Mouse (Mus musculus): ENCODE measurements around the gene Ndufv1.

Gene Ndufv1

GRCm38 (mm10) chr19:4001752-4002151 is 10.9 kb downstream of the Ndufv1 start:
- no peak for DNase-seq (ENCODE audit: low spot score)

DNA sequence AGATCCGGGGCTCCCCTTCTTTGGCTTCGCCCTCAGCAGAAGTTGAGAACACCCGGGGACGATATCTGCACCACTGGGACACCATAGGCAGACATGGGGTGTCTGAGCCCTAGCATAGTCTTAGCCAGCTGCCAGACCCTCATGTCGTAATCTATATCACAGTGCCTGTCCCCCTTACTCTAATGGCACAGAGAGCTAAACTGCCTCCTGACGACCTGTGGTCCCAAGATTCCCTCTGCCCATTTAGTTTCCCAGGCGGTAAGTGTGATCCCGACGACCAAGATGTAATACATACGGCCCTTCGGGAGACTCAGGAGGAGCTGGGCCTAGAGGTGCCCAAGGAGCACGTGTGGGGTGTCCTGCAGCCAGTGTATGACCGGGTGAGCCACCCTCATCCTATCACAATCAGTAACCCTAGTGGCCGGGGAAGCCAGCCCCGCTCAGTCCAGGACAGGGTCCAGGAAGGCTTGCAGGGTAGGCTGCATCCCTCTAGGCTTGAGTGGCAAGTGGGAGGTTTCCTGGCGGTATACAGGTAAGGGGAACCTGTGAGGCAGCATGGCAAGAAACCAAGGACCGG is 11.6 kb downstream of the Ndufv1 start:
- DNase-seq (ENCODE audit: low spot score) = no peak

DNA sequence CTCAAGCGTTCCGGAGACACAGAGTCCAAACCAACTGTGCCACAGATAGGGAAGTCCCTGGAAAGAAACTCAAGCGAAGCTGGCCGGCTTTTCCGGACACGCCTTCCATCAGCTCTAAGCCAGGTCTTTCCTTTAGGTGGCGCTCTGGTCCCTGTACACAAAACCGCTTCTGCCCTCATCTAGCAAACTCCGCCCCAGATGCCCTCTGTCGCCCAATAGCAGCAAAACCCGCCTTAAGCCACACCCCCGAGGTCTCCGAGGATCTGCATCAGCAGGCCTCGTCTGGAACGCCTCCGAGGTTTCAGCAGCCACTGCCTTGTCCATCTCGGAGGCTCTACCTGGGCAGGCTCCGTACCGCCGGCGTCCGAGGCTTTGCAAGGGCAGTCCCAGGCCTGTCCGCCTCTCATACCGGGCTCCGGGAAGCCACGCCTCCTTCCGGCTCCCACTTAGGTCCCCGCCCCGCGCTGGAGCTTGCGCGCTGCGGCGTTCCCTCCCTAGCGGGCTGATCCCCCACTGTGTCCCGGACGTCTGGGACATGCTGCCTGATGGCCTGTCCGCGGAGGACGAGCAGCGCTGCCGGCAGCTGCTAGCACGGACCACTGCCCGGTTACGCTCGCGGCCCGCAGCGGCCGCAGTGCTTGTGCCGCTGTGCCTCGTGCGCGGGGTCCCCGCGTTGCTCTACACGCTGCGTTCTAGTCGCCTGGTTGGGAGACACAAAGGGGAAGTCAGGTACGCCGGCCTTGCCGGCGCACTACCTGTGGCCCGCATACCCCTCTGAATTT is 12.3 kb downstream of the Ndufv1 start, which contains the start of the genes Nudt8 and Gm49405:
Nudt8 (plus strand) TSS at position 462 of the 782 bp plus-strand sequence.
Gm49405 (plus strand) TSS at position 508 of the 782 bp plus-strand sequence.
- peak; percentile 98 for DNase-seq (ENCODE audit: low spot score)

- DNase-seq (ENCODE audit: low spot score) = no peak
Measured at GRCm38 (mm10) chr19:3999121-3999730, 13.4 kb downstream of the Ndufv1 start.

DNA sequence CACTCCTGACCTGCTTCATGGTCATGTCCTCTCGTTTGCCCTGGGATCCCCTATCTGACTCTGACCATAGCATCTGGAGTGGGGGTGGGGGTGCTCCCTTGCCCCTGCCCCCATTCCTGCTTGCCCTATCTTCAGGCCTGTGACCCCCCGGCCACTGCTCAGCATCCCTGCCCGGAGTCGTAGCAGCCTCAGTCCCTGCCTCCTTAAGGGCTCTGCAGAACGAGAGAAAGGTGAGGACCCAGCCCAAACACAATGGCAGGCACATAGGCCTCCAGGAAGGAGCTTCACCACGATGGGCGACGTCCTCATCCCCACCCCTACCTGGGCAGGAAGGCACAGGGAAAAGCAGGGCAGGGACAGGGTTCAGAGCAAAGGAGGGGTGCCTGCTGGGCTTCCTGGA is 14.3 kb downstream of the Ndufv1 start:
- DNase-seq (ENCODE audit: low spot score) = no peak

GRCm38 (mm10) chr19:3997231-3997630 is 15.4 kb downstream of the Ndufv1 start:
- no peak for DNase-seq (ENCODE audit: low spot score)

DNA sequence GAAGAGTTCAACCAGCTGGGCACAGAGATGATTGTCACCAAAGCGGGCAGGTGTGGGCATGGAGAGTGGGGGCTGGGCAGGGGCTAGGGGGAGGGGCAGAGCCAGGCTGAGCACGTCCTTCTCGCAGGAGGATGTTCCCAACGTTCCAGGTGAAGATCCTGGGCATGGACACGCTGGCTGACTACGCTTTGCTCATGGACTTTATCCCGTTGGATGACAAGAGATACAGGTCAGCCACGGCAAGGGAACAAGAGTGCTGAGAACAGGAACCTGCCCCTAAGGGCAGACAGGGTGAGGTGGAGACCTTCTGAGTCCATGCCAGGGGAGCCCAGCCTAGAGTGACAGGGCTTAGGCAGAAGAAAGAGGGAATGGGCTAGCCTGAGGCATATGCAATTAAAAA is 15.9 kb downstream of the Ndufv1 start:
- no peak for DNase-seq (ENCODE audit: low spot score)

DNA sequence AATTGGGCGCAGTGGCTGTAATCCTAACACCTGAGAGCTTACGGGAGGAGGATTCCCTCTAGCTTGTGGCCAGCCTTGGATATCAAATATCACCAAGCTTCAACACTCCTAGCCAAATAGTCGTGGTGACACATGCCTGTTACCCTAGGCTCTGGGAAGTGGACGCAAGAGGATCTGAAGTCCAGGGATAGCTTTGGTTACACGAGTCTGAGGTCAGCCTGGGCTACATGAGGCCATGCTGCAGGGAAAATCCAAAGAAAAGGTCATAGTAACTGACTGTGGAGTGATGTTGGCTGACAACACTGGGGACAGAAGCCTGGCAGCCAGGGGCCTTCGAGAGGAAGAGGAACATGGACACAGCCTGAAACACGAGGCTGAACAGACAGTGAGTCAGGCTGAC is 16.5 kb downstream of the Ndufv1 start:
- no peak for DNase-seq (ENCODE audit: low spot score)

DNA sequence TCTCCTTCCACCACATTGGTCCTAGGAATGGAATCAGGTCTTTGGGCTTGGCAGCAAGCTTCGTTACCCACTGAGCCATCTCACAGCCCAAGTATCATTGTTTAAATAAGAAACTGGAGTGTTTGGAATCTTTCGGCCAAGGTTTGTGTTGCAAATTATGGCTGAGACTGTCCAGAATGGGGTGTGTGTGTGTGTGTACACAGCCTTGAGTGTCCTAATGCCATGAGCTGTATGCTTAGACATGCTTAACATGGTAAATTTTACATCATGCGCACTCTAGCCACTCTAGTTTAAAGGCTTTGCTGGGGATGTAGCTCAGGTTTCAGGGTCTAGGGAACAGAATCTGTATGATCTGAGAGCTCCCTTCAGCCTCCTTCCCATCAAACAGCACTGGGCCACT is 17.1 kb downstream of the Ndufv1 start:
- DNase-seq (ENCODE audit: low spot score) = no peak

- DNase-seq (ENCODE audit: low spot score) = no peak
Measured at GRCm38 (mm10) chr19:3994932-3995331, 17.7 kb downstream of the Ndufv1 start.

DNA sequence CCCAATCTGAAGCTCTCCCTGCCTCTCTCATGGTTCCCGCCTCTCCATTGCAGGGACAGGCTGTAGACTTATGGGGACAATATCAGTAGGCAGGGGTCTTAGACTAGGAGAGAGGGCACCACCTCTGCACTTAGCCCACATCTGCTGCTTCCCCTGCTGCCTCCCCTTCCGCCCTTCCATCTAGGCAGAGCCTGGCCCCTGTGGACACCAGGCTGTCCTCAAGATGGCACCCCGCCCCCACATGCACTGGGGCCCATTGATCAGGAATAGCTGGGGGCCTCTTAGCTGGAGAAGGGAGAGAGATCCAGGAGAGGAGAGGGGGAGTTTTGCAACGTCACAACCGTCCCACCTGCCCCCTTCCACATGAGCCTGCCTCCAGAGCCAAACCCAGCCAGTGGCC is 20.2 kb downstream of the Ndufv1 start, which contains the start of gene Tbx10:
Tbx10 (plus strand) TSS at position 337 of the 400 bp plus-strand sequence.
- no peak for DNase-seq (ENCODE audit: low spot score)

- DNase-seq (ENCODE audit: low spot score) = no peak
Measured at GRCm38 (mm10) chr19:3991966-3992365, 20.6 kb downstream of the Ndufv1 start.

GRCm38 (mm10) chr19:3991562-3991961 is 21.0 kb downstream of the Ndufv1 start:
- no peak for DNase-seq (ENCODE audit: low spot score)

DNA sequence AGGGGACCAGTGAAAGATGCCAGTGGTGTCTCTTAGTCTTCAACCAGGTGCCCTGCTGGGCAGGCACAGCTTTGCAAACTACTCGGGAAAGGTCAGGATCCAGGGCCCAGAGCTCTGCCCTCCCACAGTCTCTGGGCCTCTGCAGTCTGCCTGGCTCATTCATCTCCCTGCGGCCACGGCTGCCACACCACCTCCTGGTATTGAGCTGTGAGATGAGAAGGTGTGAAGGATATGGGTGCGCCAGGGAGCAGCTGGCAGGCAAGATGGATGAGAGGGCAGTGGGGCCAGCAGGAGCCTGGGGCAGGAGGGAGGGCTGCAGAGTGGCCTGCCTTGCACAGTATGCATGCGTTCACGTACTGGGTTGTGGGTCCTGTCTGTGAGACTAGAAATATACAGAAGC is 21.8 kb downstream of the Ndufv1 start:
- DNase-seq (ENCODE audit: low spot score) = peak; percentile 35

DNA sequence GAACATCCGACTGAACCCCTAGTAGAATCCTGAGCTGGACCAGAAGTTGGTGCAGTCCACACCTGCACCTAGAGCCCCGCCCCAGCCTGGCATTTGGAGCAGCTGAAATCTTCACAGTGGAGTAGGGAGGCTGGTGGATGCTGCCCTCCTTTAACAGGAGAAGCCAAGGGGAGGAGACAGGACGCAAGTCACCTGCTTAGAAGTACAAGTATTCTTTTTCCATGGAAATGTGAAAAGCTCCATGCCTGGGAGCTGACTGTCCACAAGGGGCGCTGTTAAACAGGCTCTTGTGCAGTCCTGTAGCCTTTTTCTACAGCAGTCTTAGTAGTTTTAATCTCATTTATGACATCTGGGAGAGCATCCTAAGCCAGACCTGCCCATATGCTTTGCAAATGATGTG is 23.9 kb downstream of the Ndufv1 start:
- DNase-seq (ENCODE audit: low spot score) = no peak

DNA sequence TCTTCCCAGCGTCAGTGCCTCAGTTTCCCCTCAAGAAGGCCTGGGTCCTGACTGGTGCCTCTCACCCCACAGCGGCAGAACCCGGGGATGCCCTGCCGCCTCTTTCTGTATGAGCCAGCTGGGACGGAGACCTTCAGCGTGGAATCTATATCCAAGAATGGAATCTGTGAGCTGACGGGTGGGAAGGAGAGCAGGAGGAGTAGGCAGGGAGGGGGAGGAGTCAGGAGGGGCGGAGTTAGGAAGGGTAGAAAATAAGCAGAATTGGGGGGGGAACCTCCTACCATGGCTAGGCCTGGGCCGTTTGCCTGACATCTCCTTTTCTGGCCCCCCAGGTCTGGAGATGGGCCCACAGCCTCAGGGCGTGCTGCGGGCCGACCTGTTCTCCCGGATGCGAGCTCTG is 24.5 kb downstream of the Ndufv1 start:
- no peak for DNase-seq (ENCODE audit: low spot score)

DNA sequence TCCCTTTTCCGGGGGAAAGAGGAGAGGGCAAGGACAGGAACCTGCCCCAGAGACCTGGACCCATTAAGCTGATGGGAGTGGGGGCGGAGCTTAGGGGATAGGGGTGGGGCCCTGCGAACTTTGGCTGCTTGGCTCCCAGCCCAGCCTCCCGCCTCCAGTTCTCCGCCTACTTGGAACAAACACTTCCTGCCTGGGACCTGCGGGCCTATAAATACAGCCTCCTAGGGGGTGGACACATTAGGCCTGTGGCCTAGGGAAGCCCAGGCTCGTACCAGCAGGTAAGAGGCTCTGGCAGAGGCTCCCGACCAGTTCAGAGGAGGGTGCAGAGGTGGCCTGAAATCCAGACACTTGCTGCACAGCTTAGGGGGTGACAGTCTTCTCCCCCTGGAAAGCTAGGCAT is 26.3 kb downstream of the Ndufv1 start, which contains the start of gene Acy3:
Acy3 (plus strand) TSS at position 237 of the 400 bp plus-strand sequence.
- DNase-seq (ENCODE audit: low spot score) = peak; percentile 55

GRCm38 (mm10) chr19:3985261-3985681 is 27.3 kb downstream of the Ndufv1 start:
- DNase-seq (ENCODE audit: low spot score) = peak; percentile 66

- peak; percentile 34 for DNase-seq (ENCODE audit: low spot score)
Measured at GRCm38 (mm10) chr19:3983527-3984200, 28.9 kb downstream of the Ndufv1 start.

DNA sequence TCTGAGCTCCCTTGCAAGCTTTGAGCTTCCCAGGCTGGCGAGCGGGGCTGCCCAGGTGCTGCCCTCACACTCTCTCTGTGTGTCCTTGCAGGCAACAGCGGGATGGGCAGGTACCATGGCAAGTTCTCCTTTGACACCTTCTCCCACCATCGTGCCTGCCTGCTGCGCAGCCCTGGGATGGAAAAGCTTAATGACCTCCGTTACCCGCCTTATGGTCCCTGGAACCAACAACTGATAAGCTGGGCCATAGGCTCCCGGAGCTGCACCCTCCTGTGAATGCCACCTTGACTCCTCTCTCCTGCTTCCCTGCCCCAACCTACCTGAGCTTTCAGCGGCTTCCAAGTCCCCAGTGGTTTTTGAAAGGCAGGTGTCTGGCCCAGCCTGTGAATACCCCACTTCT is 31.7 kb downstream of the Ndufv1 start:
- no peak for DNase-seq (ENCODE audit: low spot score)

DNA sequence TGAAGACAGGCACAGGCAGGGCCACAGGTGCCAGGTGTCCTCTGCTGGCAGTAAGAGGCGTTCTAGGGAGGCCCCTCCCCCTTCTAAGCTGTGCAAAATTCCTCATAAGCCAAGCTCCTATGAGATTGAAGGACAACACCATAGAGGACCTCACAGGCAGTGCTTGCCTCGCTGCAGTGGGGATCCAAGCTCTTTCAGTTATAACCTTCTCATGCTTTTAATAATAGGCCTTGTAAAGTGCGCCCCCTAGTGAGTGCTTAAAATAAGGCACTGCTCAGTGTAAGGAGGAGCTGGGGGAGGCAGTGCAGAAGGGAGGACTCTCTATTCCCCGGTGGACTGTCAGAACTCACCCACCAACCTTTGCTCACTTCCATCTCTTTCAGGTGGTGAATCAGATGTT is 32.3 kb downstream of the Ndufv1 start:
- peak; percentile 91 for DNase-seq (ENCODE audit: low spot score)

DNA sequence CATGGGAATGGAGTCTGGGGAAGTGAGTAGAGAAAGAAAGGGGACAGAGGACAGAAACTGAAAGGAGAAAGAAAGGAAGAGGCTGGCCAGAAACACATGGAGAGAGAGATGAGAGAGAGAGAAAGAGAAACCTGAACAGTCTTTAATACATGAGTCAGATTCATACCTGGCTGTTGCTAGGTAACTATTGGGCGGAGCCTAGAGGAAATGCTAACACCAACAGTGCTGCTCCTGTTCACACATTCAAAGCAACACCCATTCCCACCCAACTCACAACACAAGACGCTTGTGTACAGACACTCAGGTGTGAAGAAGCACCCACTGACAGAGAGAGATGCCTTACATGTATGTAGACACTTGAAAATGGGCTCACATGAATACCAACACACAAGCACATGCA is 36.7 kb downstream of the Ndufv1 start:
- DNase-seq (ENCODE audit: low spot score) = no peak
